Mouse (Mus musculus) CH12.LX (cell line): ENCODE results near the gene Phip. TPM values are rescaled to one million over a fixed set of nuclear protein-coding genes. Genes with fewer than 3 reads are reported as not detected.

Source experiments
- DNase-seq: peaks from one replicate; pipeline ENCODE4 v3.0.0-alpha.2; 2013; ENCODE audit errors: extremely low read depth
- H3K27ac ChIP-seq: 2 replicates; pipeline ENCODE4 v1.5.1; 2012; ENCODE audit warnings: low read depth, mild to moderate bottlenecking, control low read depth, moderate library complexity; ENCODE audit not compliant: insufficient read depth
- H3K27me3 ChIP-seq: replicated peaks from 2 replicates; pipeline ENCODE3; 2012; ENCODE audit warnings: inconsistent platforms
- H3K36me3 ChIP-seq, 2 experiments: replicated peaks in 1 of 2; 2 replicates each; pipeline versions ENCODE3 to v1.6.1; 2012; ENCODE audit warnings: inconsistent platforms in 1 of 2, low read length in 1 of 2, mild to moderate bottlenecking in 1 of 2, mixed read lengths in 1 of 2, moderate library complexity in 1 of 2; ENCODE audit not compliant: control insufficient read depth in 1 of 2, insufficient read depth in 1 of 2
- H3K4me1 ChIP-seq, 2 experiments: 2 replicates each; pipeline ENCODE4 v1.6.1; 2012; ENCODE audit warnings: inconsistent platforms in 1 of 2, moderate library complexity in 1 of 2; ENCODE audit not compliant: insufficient read depth in 2 of 2, control insufficient read depth in 1 of 2
- H3K4me2 ChIP-seq: 2 replicates; pipeline ENCODE4 v1.6.1; 2012; ENCODE audit warnings: low read depth, mild to moderate bottlenecking, control low read depth; ENCODE audit not compliant: poor library complexity, insufficient read depth, severe bottlenecking
- H3K4me3 ChIP-seq, 3 experiments: fragments of 150-350 bp in 1 of 3; sonication (generic) in 1 of 3; replicated peaks in 1 of 3; 2 replicates each; pipeline versions ENCODE3 to v1.5.1; 2011 to 2012; ENCODE audit warnings: low read depth in 2 of 3, low read length in 2 of 3, mild to moderate bottlenecking in 2 of 3, moderate library complexity in 2 of 3, control low read depth in 1 of 3, improper control_type of control experiment in 1 of 3, inconsistent platforms in 1 of 3, mixed read lengths in 1 of 3; ENCODE audit not compliant: poor library complexity in 1 of 3
- H3K79me2 ChIP-seq: replicated peaks from 2 replicates; pipeline ENCODE4 v1.6.1; 2012; ENCODE audit warnings: mild to moderate bottlenecking, moderate library complexity; ENCODE audit not compliant: control insufficient read depth, poor library complexity, insufficient read depth, severe bottlenecking; ENCODE audit errors: extremely low read depth
- H3K9ac ChIP-seq: 2 replicates; pipeline ENCODE4 v1.6.1; 2012; ENCODE audit warnings: low read depth, mild to moderate bottlenecking, control low read depth, moderate library complexity; ENCODE audit not compliant: insufficient read depth
- H3K9me3 ChIP-seq: replicated peaks from 2 replicates; pipeline ENCODE3; 2012; ENCODE audit warnings: low read length, inconsistent platforms, mixed read lengths
- CTCF ChIP-seq, 2 experiments: IDR thresholded peaks in 1 of 2; conservative IDR thresholded peaks in 1 of 2; 2 replicates each; pipeline ENCODE4 v1.5.1; 2011 to 2012; ENCODE audit warnings: low read depth in 2 of 2, low read length in 2 of 2, improper control_type of control experiment in 1 of 2, inconsistent platforms in 1 of 2, mild to moderate bottlenecking in 1 of 2, moderate library complexity in 1 of 2
- IRF4 ChIP-seq: IDR thresholded peaks from 2 replicates; pipeline ENCODE4 v1.6.1; 2014; ENCODE audit warnings: low read depth, mild to moderate bottlenecking, inconsistent platforms, low read length, improper control_type of control experiment
- MEF2A ChIP-seq: IDR thresholded peaks from 2 replicates; pipeline ENCODE4 v1.6.1; 2014; ENCODE audit warnings: low read depth, mild to moderate bottlenecking, inconsistent platforms, low read length, improper control_type of control experiment, borderline replicate concordance
- SMC3 ChIP-seq: IDR thresholded peaks from 2 replicates; pipeline ENCODE4 v1.6.1; 2011; ENCODE audit warnings: low read depth, low read length, improper control_type of control experiment
- TBP ChIP-seq: conservative IDR thresholded peaks from 2 replicates; pipeline ENCODE4 v1.6.1; 2011; ENCODE audit warnings: low read depth, low read length, improper control_type of control experiment
- ZNF384 ChIP-seq: IDR thresholded peaks from 2 replicates; pipeline ENCODE4 v1.6.1; 2012; ENCODE audit warnings: low read depth, low read length, improper control_type of control experiment, inconsistent platforms
- dilution Hi-C: fragments of 300-500 bp; cut with MboI; formaldehyde crosslinking; loops from 2 replicates; pipeline ENCODE4 v1.14.3; 2020; ENCODE audit warnings: low sequenced_read_pairs; ENCODE audit not compliant: extremely low pct_unique_long_range_greater_than_20kb, extremely low pct_ligation_motif_present
- in situ Hi-C: fragments of 300-500 bp; cut with MboI; formaldehyde crosslinking; loops from 3 replicates; pipeline ENCODE4 v1.14.3; 2019; ENCODE audit warnings: low sequenced_read_pairs, low pct_ligation_motif_present, low pct_unique_long_range_greater_than_20kb, mixed read lengths
- polyA plus RNA-seq: library from polyadenylated mRNA; unstranded; fragments of >175 nt; gene quantifications from 2 replicates; pipeline ENCODE4 v1.2.1, GENCODE M21; 2012; ENCODE audit warnings: low read depth; ENCODE audit not compliant: insufficient read length
- total RNA-seq, 2 experiments: library from RNA; depleted of rRNA; stranded (reverse); fragments of 300-350 nt in 1 of 2; fragments of >200 nt in 1 of 2; gene quantifications; 2 replicates each; pipeline ENCODE4 v1.2.3; 2012 to 2014

Gene Phip
- total and polyA plus RNA-seq, 3 experiments: 24.1 to 29.8 (median 28.8) TPM

DNA sequence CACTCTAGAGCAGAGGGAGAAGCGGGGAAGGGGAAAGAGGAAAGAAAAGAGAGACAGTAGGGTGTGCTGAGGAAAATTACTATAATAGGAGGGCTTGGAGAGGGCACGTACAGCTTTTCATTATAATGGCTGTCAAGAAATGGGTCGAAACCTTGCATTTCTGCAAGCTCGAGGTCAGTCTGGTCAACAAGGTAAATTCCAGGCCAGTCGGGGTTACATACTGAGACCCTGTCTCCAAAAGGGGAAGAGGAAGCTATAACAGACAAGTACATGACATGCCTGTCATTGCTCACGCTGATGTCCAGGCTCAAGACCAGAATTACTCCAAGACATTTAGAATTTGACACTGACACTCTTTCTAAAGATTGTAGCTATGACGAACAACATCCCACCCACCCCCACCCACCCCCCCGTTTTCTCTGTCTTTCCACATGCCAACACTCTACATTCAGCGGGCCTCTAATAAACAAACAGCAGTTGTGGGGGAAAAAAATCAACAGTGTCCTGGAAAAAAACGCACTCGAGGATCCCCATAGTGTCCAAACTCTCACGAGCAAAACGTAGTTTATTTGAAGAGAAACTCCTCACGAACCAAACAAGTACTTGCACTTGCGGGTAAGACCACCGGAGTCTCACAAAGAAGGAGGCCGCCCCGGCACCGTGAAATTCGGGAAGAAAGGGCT is 146.2 kb downstream of the Phip start, which contains the start of gene Irak1bp1:
TSS of gene Irak1bp1 (plus strand) at position 534 of the 683 bp plus-strand sequence.
- Histone ChIP-seq H3K27me3 (no peaks in the 10 kb centered on the region), H3K4me2 (peak within 1 kb of the TSS; percentile 95), H3K4me3 (peak within 1 kb of the TSS; percentile 82 to 96 (median 93))
- dilution Hi-C loops: no loop called here
- TF ChIP-seq TBP: peak; percentile 42; the same call in 1 of the 2 replicates
- no peak for TF ChIP-seq MEF2A
- peak; percentile 17; the same call in 1 of the 2 replicates for TF ChIP-seq ZNF384
- TF ChIP-seq, all 38 proteins: peak for 2
- Histone ChIP-seq H3K4me1 (peaks cover 3 to 49% of the 10 kb centered on the region in 2 experiments), H3K9me3 (no peaks in the 10 kb centered on the region), H3K36me3 (peaks cover 0 to 9% of the 10 kb centered on the region in 2 experiments), H3K79me2 (peaks cover 2% of the 10 kb centered on the region; the same call in 1 of the 2 replicates), H3K9ac (peak within 1 kb of the TSS; percentile 97), H3K27ac (peak within 1 kb of the TSS; percentile 79)
- in situ Hi-C loops: loop anchor here (25.0 kb wide), 1 partner anchor 592 kb away; no protein-coding TSS in a partner anchor
- DNase-seq: peak; percentile 49

DNA sequence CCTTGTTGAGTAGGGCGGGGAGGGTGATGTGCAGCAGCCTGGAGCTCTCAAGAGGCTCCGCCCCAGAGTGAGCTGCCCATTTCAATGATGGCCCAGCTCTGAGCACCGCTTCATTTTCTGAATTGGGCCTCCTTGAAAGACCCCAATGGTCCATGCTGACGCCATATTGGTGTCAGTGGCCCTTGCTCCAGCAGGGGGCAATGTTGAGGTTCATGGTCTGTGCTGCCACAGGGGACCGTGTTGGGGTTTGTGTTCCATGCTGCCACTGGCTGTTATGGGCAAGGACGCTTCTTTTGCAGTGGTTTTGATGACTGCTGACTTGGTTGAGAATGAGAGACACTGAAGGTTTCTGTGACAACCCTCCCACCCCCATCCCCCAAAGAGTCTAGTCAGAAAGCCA is 148.9 kb downstream of the Phip start:
- Histone ChIP-seq H3K4me2 (no peak overlapping the region), H3K9me3 (no peaks in the 10 kb centered on the region), H3K79me2 (no peaks in the 10 kb centered on the region; the same call in 1 of the 2 replicates), H3K4me1 (peaks cover 3 to 43% of the 10 kb centered on the region in 2 experiments), H3K36me3 (peaks cover 0 to 5% of the 10 kb centered on the region in 2 experiments), H3K4me3 (no peak overlapping the region), H3K27ac (no peak overlapping the region), H3K9ac (no peak overlapping the region), H3K27me3 (no peaks in the 10 kb centered on the region)
- dilution Hi-C loops (no loop called here), in situ Hi-C loops (loop anchor here (25.0 kb wide), 1 partner anchor 589 kb away; no protein-coding TSS in a partner anchor)
- TF ChIP-seq CTCF (conservative IDR thresholded peaks at IDR 0.05 in 1 of 2, IDR thresholded peaks at IDR 0.05 in 1 of 2; ENCODE audit: low read depth in 2 of 2, low read length in 2 of 2) (peak in 1 of 2 experiments; percentile 47; a peak in 2 of 4 replicates), IRF4 (no peak), SMC3 (peak; percentile 20; the same call in 1 of the 2 replicates)
- DNase-seq: no peak

Other genes starting within 250 kb of the Phip start
- gene Irak1bp1, start 146.0 kb downstream of the Phip start, total RNA-seq (2012; rRNA removed): 15.6 and 16.3 TPM in 2 replicates
- 44.2 and 48.7 TPM in 2 replicates for gene Irak1bp1, start 146.0 kb downstream of the Phip start, total RNA-seq (2014; rRNA removed)
- gene Irak1bp1, start 146.0 kb downstream of the Phip start, polyA plus RNA-seq: 26.6 and 31.4 TPM in 2 replicates
- 50.8 and 63.3 TPM in 2 replicates for gene Hmgn3, start 171.2 kb upstream of the Phip start, total RNA-seq (2012; rRNA removed)
- gene Hmgn3, start 171.2 kb upstream of the Phip start, total RNA-seq (2014; rRNA removed): 167 and 183 TPM in 2 replicates
- gene Hmgn3, start 171.2 kb upstream of the Phip start, polyA plus RNA-seq: 98.1 and 121 TPM in 2 replicates